Mouse (Mus musculus) lung, postnatal 36 days (tissue): ENCODE results near the gene Phf19.
A peak's percentile ranks its signal among the peaks of the same experiment; 100 is the strongest.

Experiments used
- DNase-seq: peaks from one replicate; pipeline ENCODE4 v3.0.0; 2022; ENCODE audit warnings: mixed read lengths

The Phf19 gene

GRCm38 (mm10) chr2:34913218-34914068, at the start of gene Phf19:
TSS of gene Phf19 (minus strand) at chr2:34914026.
- DNase-seq, result no peak

- DNase-seq, result peak; percentile 66
Measured at GRCm38 (mm10) chr2:34963371-34963956, 49.6 kb upstream of the Phf19 start.

- DNase-seq, result peak; percentile 42
Measured at GRCm38 (mm10) chr2:34962893-34963292, 49.1 kb upstream of the Phf19 start.

- no peak for DNase-seq
Measured at GRCm38 (mm10) chr2:34962211-34962610, 48.4 kb upstream of the Phf19 start.

- peak; percentile 83 for DNase-seq
Measured at GRCm38 (mm10) chr2:34961481-34962036, 47.7 kb upstream of the Phf19 start, which contains the start of gene Traf1. TSS of gene Traf1 (minus strand) at chr2:34961772.

GRCm38 (mm10) chr2:34960966-34961365, 47.1 kb upstream of the Phf19 start:
- no peak for DNase-seq

- DNase-seq, result peak; percentile 65
Measured at GRCm38 (mm10) chr2:34960466-34960865, 46.6 kb upstream of the Phf19 start.

GRCm38 (mm10) chr2:34958582-34958981, 44.8 kb upstream of the Phf19 start:
- DNase-seq, result no peak

- DNase-seq, result no peak
Measured at GRCm38 (mm10) chr2:34958036-34958435, 44.2 kb upstream of the Phf19 start.

- no peak for DNase-seq
Measured at GRCm38 (mm10) chr2:34957405-34957804, 43.6 kb upstream of the Phf19 start.

GRCm38 (mm10) chr2:34956941-34957340, 43.1 kb upstream of the Phf19 start:
- DNase-seq, result no peak

- no peak for DNase-seq
Measured at GRCm38 (mm10) chr2:34954344-34954743, 40.5 kb upstream of the Phf19 start.

GRCm38 (mm10) chr2:34953547-34954116, 39.8 kb upstream of the Phf19 start:
- no peak for DNase-seq

GRCm38 (mm10) chr2:34953018-34953417, 39.2 kb upstream of the Phf19 start:
- no peak for DNase-seq

GRCm38 (mm10) chr2:34951469-34951868, 37.6 kb upstream of the Phf19 start:
- DNase-seq, result no peak

GRCm38 (mm10) chr2:34948622-34949021, 34.8 kb upstream of the Phf19 start:
- no peak for DNase-seq

GRCm38 (mm10) chr2:34946046-34946445, 32.2 kb upstream of the Phf19 start:
- DNase-seq, result no peak

GRCm38 (mm10) chr2:34945580-34945979, 31.8 kb upstream of the Phf19 start:
- DNase-seq, result no peak

- DNase-seq, result peak; percentile 91
Measured at GRCm38 (mm10) chr2:34944761-34945160, 30.9 kb upstream of the Phf19 start.

GRCm38 (mm10) chr2:34943556-34944120, 29.8 kb upstream of the Phf19 start:
- peak; percentile 17 for DNase-seq

- DNase-seq, result no peak
Measured at GRCm38 (mm10) chr2:34941061-34941675, 27.3 kb upstream of the Phf19 start.

GRCm38 (mm10) chr2:34940246-34940645, 26.4 kb upstream of the Phf19 start:
- DNase-seq, result no peak
